Mouse (Mus musculus) kidney, postnatal 14 days (tissue): ENCODE data around the gene Dcaf11.

Source experiments
- DNase-seq: peaks from one replicate; pipeline ENCODE4 v3.0.0; 2022; ENCODE audit warnings: mixed read lengths

Dcaf11 gene

DNA sequence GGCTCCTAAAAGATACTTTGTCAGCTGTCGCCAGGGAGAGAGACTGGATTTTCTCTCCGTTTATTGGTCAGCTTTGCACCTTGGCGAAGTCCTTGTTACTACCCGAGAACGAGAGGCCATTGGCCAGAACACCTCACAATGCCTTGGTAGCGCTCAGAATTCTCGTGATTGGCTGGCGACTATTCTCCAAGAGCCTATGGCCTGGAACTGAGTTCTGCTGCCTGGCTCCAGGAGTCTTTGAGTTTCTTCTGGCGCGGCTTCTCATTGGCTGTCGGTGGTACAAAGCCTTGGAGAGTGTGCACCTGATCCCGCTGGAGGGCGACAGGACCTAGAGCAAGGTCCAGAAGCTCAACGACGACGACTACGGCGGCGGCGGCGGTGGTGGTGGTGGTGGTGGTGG, 58.0 kb downstream of the Dcaf11 start, which contains the start of gene Rec8:
Gene Rec8, plus strand, starts transcription at position 216 of the 400 bp plus-strand sequence.
- peak; percentile 59 for DNase-seq

DNA sequence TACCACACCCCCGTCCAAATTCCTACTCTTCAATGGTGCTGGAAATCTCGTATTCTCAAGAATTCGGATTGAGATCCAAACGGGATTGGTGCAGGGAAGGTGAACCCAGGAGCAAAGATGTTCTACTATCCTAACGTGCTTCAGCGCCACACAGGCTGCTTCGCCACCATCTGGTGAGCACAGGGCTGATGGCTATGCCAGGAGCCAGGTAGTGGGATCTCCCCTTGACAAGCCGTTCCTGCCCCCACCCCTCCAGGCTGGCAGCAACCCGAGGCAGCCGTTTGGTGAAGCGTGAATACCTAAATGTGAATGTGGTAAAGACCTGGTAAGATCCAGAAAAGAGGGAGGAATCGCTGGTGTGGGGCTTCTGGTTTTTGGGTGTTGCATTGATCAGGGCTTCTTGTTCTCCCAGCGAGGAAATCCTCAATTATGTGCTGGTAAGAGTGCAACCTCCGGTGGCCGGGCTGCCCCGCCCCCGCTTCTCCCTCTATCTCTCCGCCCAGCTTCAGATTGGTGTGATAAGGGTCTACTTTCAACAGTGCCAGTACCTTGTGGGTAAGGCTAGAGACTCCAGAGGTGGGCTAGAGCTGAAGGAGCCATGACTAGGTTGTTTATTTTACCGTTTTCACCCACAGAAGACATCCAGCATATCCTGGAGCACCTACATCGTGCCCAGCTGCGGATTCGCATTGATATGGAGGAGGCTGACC, 58.8 kb downstream of the Dcaf11 start:
- no peak for DNase-seq
